Mouse (Mus musculus) right cerebral cortex, adult 2 months (tissue): ENCODE results near the gene Pdcd5.
A peak's percentile ranks its signal among the peaks of the same experiment; 100 is the strongest.

Experiments used
- DNase-seq, 2 experiments: peaks; one replicate each; pipeline ENCODE4 v3.0.0; 2021 to 2022; ENCODE audit warnings: low spot score in 2 of 2

The Pdcd5 gene

GRCm38 (mm10) chr7:35647101-35647698 is at the start of gene Pdcd5:
Gene Pdcd5 (minus strand): TSS chr7:35647521.
- peak; percentile 98 to 99 for DNase-seq

GRCm38 (mm10) chr7:35692641-35693040 is 45.3 kb upstream of the Pdcd5 start:
- no peak for DNase-seq

GRCm38 (mm10) chr7:35692117-35692516 is 44.8 kb upstream of the Pdcd5 start:
- no peak for DNase-seq

GRCm38 (mm10) chr7:35688781-35689349 is 41.5 kb upstream of the Pdcd5 start:
- no peak for DNase-seq

- no peak for DNase-seq
Measured at GRCm38 (mm10) chr7:35688276-35688675, 41.0 kb upstream of the Pdcd5 start.

- DNase-seq = no peak
Measured at GRCm38 (mm10) chr7:35687229-35687628, 39.9 kb upstream of the Pdcd5 start.

- DNase-seq = peak; percentile 56 to 70
Measured at GRCm38 (mm10) chr7:35686756-35687155, 39.4 kb upstream of the Pdcd5 start.

- DNase-seq = no peak
Measured at GRCm38 (mm10) chr7:35686216-35686615, 38.9 kb upstream of the Pdcd5 start.

- DNase-seq = no peak
Measured at GRCm38 (mm10) chr7:35683409-35684122, 36.2 kb upstream of the Pdcd5 start.

- DNase-seq = no peak
Measured at GRCm38 (mm10) chr7:35681559-35681958, 34.2 kb upstream of the Pdcd5 start.

GRCm38 (mm10) chr7:35678976-35679375 is 31.7 kb upstream of the Pdcd5 start:
- no peak for DNase-seq

- DNase-seq = no peak
Measured at GRCm38 (mm10) chr7:35668066-35669041, 21.0 kb upstream of the Pdcd5 start.

GRCm38 (mm10) chr7:35663790-35664376 is 16.6 kb upstream of the Pdcd5 start:
- no peak for DNase-seq

- no peak for DNase-seq
Measured at GRCm38 (mm10) chr7:35659173-35659572, 11.9 kb upstream of the Pdcd5 start.

- no peak for DNase-seq
Measured at GRCm38 (mm10) chr7:35657829-35658228, 10.5 kb upstream of the Pdcd5 start.

GRCm38 (mm10) chr7:35651583-35652270 is 4.4 kb upstream of the Pdcd5 start:
- DNase-seq = no peak

GRCm38 (mm10) chr7:35650716-35651410 is 3.5 kb upstream of the Pdcd5 start:
- DNase-seq = peak; percentile 71

GRCm38 (mm10) chr7:35649071-35649470 is 1.8 kb upstream of the Pdcd5 start:
- DNase-seq = no peak

GRCm38 (mm10) chr7:35648239-35649069 is 1.1 kb upstream of the Pdcd5 start:
- no peak for DNase-seq
